Mouse (Mus musculus) megakaryocyte, embryonic 14.5 days (primary cell): ENCODE results near the gene Me3.

Source experiments
- FLI1 ChIP-seq: IDR thresholded peaks from 2 replicates; pipeline ENCODE4 v1.6.1; 2012; ENCODE audit warnings: low read length, inconsistent platforms, mixed read lengths
- GATA1 ChIP-seq: IDR thresholded peaks from 3 replicates; pipeline ENCODE4 v1.6.1; 2012; ENCODE audit warnings: mixed read lengths, low read length, inconsistent platforms, borderline replicate concordance

- TF ChIP-seq FLI1 (no peak), GATA1 (no peak)
Observed at GRCm38 (mm10) chr7:89828436-89829065, 196.4 kb downstream of the Me3 start.
